Mouse (Mus musculus) urinary bladder, adult 2 months (tissue): ENCODE data around the gene Prkag1. TPM values are rescaled to one million over a fixed set of nuclear protein-coding genes. Genes with fewer than 3 reads are reported as not detected.

Source experiments
- DNase-seq: peaks from one replicate; pipeline ENCODE4 v3.0.0; 2022; ENCODE audit warnings: low spot score
- polyA plus RNA-seq: library from polyadenylated mRNA; depleted of rRNA; stranded (reverse); fragments of >200 nt; gene quantifications from 2 replicates; pipeline ENCODE4 v1.2.3, GENCODE M21; 2012; rRNA removed

The Prkag1 gene
- polyA plus RNA-seq, 1 experiment = 89.5 TPM

DNA sequence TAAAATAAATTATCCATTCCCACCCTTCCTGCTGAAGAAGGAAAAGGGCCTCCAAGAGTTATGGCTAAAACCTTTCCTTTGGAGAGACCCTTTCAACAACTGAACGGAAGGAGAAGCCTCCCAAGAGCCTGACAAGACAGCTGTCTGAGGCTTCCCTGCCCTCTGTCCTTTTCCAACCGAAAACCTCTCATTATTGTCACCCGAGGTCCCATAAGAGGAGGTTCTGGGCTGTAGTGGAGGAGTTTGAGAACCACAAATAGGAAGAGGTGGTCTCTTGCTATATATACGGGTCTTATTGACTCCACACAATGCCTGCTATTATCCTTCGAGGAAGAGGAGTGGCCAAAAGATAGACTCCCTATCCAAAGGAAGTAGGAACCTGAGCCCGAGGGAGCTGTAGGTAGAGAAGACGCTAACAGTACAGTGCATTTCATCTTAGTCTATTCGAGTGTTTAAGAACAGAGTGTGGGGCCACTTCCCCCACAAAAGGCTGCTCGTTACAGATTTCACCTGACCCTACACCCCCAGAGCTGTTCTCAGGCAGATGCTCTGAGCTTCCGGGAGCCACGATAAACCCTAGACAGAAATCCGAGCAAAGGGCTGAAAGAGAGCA, 59.4 kb downstream of the Prkag1 start:
- DNase-seq = no peak

GRCm38 (mm10) chr15:98768259-98768658, 63.1 kb downstream of the Prkag1 start:
- no peak for DNase-seq

DNA sequence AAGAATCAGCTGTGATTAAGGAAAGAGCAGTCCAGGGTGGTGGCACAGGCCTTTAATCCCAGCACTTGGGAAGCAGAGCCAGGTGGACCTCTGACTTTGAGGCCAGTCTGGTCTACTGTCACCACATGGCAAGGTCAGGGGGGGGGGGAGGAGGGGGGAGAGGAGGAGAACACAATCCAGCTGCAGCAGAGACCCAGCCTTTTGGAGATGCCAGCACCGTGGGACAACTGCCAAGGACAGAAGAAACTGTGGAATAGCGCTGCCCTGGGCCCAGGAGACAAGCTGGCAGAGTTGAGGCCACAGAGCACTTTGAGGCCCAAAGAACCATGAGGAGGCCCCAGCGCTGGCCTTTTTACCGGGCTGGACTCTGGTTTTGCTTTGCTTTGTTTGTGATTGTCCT, 65.4 kb downstream of the Prkag1 start:
- DNase-seq = no peak

Other genes starting within 250 kb of the Prkag1 start
- gene Adcy6, start 221.4 kb downstream of the Prkag1 start, polyA plus RNA-seq = 43.2 and 53.3 TPM in 2 replicates
- 75.2 and 79.8 TPM in 2 replicates for gene Cacnb3, start 200.7 kb downstream of the Prkag1 start, polyA plus RNA-seq
- 34.0 and 45.1 TPM in 2 replicates for gene Ddx23, start 168.6 kb downstream of the Prkag1 start, polyA plus RNA-seq
- 2.1 and 3.0 TPM in 2 replicates for gene Rnd1, start 154.1 kb downstream of the Prkag1 start, polyA plus RNA-seq
- 3.1 and 4.5 TPM in 2 replicates for gene Ccdc65, start 123.3 kb downstream of the Prkag1 start, polyA plus RNA-seq
- 11.7 and 15.9 TPM in 2 replicates for gene Fkbp11, start 103.3 kb downstream of the Prkag1 start, polyA plus RNA-seq
- gene Arf3, start 68.3 kb downstream of the Prkag1 start, polyA plus RNA-seq = 74.0 and 79.1 TPM in 2 replicates
- 4.0 and 6.8 TPM in 2 replicates for gene Wnt10b, start 53.4 kb downstream of the Prkag1 start, polyA plus RNA-seq
- gene Wnt1, start 41.7 kb downstream of the Prkag1 start, polyA plus RNA-seq = 0.04 and 0.09 TPM in 2 replicates
- gene Ddn, start 22.0 kb downstream of the Prkag1 start, polyA plus RNA-seq = 0.04 and 0.08 TPM in 2 replicates
- gene Kmt2d, start 39.7 kb upstream of the Prkag1 start, polyA plus RNA-seq = 25.7 and 39.0 TPM in 2 replicates
- gene Rhebl1, start 63.0 kb upstream of the Prkag1 start, polyA plus RNA-seq = 10.2 and 12.4 TPM in 2 replicates
- gene Dhh, start 67.0 kb upstream of the Prkag1 start, polyA plus RNA-seq = 1.7 and 1.9 TPM in 2 replicates
- 32.8 and 43.4 TPM in 2 replicates for gene Lmbr1l, start 86.7 kb upstream of the Prkag1 start, polyA plus RNA-seq
- 677 and 758 TPM in 2 replicates for gene Tuba1b, start 103.0 kb upstream of the Prkag1 start, polyA plus RNA-seq
- 0.30 and 0.38 TPM in 2 replicates for gene Gm49450, start 122.0 kb upstream of the Prkag1 start, polyA plus RNA-seq
- 279 and 332 TPM in 2 replicates for gene Tuba1a, start 122.2 kb upstream of the Prkag1 start, polyA plus RNA-seq
- 94.8 and 129 TPM in 2 replicates for gene Tuba1c, start 198.4 kb upstream of the Prkag1 start, polyA plus RNA-seq
- 6.4 and 7.1 TPM in 2 replicates for gene Prph, start 223.7 kb upstream of the Prkag1 start, polyA plus RNA-seq
- gene Troap, start 243.1 kb upstream of the Prkag1 start, polyA plus RNA-seq = 0.78 and 1.5 TPM in 2 replicates